Mouse (Mus musculus) frontal cortex, adult 2 months (tissue): ENCODE results near the gene Gm49394. TPM values are rescaled to one million over a fixed set of nuclear protein-coding genes. Genes with fewer than 3 reads are reported as not detected.

Experiments
- DNase-seq, 2 experiments: peaks; one replicate each; pipeline ENCODE4 v3.0.0; 2022; ENCODE audit warnings: low spot score in 1 of 2; ENCODE audit errors: extremely low spot score in 1 of 2
- polyA plus RNA-seq: library from polyadenylated mRNA; depleted of rRNA; stranded (reverse); fragments of >200 nt; gene quantifications from 2 replicates; pipeline ENCODE4 v1.2.3, GENCODE M21; 2012

The Gm49394 gene
- polyA plus RNA-seq, 1 experiment, result 0.10 TPM

DNA sequence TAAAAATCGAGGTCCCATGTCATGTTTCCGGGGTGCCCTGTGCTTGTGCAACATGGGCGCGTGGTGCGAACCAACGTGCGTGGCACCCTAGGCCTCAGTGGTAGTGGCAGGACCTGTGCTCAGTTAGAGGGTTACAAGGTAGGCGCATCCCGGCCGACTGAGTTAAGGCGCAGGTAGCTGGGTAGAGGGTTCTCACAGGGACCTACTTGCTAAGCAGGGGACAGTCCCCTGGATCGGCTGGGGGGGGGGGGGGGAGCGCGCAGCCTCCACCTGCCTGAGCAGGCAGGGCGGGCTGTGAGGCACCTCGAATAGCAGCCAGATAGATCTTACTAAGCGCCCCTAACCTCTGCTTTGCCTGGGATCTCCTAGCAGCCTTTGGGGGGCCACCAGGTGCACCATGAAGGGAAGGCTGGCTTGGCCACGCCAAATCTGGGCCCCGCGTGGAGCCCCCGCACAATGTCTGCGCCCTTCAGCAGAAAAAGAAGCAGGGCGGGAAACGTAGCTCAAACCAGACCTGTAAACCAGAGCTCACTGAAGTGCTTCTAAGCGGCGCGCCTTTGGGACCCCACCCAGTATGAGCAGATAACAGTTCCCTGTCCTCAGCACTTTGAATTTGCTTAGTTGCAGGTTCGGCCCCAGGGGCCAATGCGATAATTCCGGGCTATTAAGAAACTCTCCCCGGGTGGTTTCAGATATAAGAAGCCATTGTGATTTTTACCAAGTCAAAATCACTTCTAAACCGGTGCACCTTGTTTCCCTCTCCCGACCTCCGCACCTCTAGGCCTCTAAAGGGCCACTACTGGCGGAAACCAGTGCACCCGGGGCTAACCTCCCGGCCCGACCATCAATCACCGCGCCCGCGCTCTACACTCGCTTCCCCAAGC lies 9.7 kb downstream of the Gm49394 start:
- DNase-seq, result no peak

GRCm38 (mm10) chr7:142659181-142659681 lies 10.5 kb downstream of the Gm49394 start:
- DNase-seq, result no peak

GRCm38 (mm10) chr7:142658681-142659180 lies 11.0 kb downstream of the Gm49394 start:
- DNase-seq, result no peak

DNA sequence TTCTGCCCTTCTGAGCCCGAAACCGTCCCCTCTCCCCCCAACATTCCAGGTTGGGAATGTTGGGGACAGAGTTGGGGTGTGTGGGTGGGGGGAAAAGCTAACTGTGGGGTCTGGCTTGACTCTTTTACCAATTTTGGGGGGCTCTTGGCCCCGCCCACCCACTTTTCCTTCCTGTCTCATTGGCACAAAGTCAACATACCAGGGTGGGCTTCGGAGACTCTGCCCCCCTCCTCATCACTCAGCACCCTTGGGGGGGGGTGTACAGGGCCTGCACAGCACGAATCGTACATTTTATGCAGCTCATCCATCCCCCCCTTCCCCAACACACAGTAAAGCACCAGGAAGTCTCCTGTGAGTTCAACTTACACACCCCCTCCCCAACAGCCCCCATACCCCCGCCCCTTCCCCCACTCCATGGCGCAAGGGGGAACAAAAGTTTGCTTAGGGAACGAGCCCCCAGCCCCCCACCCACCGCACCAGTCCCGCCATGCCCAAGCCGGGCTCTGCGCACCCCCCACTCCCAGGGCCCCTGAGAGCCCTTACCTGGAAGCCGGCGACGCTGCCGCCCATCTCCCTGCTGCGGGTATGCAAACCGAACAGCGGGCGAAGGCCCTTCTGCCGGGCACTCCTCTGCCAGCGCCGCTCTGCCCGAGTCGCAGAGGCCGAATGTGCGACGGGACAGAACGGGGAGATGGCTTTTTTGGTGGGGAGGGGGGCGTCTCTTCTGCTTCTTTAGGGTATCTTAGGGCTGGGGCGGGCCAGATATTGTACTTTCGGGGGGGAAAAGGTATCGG lies 11.7 kb downstream of the Gm49394 start:
- DNase-seq, result no peak

DNA sequence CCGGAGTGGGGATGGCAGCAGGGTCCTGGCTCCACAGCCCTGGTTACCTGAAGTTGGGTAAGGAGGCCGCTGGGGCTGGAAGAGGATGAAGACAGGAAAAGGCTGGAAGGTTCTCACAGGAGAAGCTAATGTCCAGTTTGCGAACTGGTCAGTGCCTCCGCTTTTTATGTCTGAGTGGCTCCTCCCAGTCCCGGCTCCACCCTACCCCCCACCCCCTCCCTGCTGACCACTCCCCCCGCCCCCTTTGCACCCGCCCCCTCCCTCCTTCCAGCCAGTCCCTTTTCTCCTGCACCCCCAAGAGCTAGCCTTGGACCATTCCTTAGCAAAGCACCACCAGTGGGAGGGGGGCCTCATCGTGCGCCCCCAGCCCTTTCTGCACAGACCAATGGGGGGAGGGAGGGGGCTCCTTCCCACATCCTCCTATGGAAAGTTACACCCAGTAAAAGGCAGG lies 12.4 kb downstream of the Gm49394 start:
- no peak for DNase-seq

DNA sequence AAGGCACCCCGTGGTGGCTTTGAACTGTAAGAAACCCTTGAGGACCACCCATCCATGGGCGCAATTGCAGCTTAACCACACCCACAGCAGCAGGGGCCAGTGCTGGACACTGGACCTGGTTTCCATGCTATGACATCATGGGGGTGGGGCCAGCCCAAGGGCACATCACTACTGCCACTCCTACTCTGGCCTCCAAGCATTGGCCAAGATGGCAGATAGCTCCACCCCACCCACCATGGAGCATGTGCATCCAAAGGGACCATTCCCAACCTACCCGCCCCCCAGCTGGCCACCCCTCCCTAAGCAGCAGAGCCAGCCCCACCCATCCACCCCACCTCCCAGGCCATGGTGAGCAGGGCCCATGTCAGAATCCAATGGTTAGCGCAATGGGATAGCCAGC lies 13.7 kb downstream of the Gm49394 start:
- no peak for DNase-seq

- no peak for DNase-seq
Observed at GRCm38 (mm10) chr7:142655633-142656032, 14.1 kb downstream of the Gm49394 start.

DNA sequence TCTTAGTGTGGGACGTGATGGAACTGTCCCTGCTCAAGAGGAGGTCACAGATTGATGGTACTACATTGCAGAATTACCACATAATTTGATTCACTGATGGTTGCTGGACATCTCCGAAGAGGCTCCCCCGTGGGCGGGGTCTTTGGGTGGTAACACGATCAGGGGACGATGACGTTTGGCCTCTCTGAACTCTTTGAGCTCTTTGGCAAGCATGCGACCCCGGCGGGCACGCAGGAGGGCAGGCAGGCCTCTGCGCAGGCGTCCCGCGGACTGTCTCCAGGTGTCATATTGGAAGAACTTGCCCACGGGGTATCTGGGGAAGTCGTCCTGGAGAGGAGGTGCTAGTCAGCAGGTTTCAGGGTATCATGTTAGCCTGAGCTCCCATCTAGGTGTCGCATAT lies 16.0 kb downstream of the Gm49394 start:
- DNase-seq, result no peak

- DNase-seq, result no peak
Observed at GRCm38 (mm10) chr7:142646676-142647075, 23.1 kb downstream of the Gm49394 start.

DNA sequence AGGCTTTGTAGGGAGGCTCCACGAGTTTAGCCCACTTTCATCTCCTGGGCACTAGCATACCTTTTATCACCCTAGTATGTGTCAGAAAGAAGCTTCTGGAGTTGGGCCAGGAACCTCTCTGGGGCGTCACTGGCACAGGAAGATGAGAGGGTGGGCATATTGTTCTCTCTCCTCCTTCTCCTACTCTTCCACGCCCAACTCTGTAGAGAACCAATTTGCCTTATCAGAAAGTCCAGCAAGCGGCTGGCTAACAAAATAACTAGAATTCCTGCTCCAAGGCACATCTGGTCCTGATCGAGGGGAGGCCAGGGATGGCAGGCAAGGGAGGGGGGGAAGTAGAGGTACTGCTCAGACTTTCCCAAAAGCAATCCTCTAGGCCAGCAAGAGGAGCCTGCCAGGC lies 24.7 kb downstream of the Gm49394 start:
- no peak for DNase-seq

- DNase-seq, result no peak
Observed at GRCm38 (mm10) chr7:142636178-142636577, 33.6 kb downstream of the Gm49394 start.

DNA sequence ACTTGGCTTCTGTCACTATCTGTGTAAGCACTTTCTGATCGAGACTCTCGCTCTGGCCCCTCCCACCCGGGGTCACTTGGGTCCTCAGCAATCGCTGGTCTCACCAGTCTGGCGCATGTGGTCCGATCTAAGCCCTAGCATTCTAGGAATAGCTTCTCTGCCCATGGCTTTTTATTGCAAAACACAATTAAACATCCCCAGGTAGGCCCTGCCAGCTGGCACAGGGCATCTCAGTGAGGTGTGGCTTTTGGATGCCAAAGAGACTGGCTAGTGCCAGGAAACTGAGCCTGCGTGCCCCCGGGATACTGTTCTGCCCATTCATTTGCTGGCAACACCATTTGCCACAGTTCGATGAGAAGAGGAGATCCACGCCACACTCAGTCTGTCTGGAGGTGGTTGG lies 39.1 kb downstream of the Gm49394 start:
- DNase-seq, result no peak

GRCm38 (mm10) chr7:142629806-142630205 lies 39.9 kb downstream of the Gm49394 start:
- no peak for DNase-seq

DNA sequence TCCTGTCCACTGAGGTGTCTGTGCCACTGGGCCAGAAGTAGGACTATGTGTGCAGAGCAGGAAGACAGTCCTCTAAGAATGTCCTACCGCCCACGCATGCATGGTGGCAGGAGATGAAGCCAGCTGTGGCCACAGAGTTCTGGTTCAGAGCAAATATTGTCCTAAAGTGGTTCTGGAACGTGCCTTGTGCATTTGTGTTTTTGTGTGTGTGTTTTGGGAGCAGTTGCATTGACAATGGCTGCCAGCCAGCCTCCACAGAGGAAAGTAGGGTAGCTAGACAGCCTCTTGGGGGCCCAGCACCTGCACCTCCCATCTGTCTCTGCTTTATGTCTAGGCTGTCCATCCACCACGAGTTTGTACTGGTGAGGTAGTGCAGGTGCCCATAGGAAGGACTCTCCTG lies 47.6 kb downstream of the Gm49394 start:
- no peak for DNase-seq

DNA sequence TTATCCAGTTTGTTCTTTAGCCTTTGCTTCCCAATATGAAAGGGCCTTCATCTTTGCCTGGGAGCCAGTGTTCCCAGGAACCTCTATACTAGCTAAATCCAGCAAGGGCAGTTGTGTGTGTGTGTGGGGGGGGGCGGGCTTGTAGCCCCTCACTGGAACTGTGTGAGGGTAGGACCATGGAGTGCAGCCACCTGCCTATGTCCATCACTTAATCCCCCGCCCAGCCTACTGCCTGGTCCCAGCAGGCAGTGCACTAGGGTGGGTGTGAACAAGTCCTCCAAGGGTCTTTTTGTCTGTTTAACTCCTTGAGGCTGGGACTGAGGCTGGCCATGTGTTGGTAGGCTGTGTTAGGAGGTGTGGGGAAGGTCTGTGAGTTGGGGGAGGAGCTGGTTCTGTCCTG lies 56.7 kb downstream of the Gm49394 start:
- no peak for DNase-seq

GRCm38 (mm10) chr7:142610627-142611406 lies 58.9 kb downstream of the Gm49394 start:
- peak in 1 of 2 experiments; percentile 58 for DNase-seq

GRCm38 (mm10) chr7:142600921-142601320 lies 68.8 kb downstream of the Gm49394 start:
- no peak for DNase-seq
